Mouse (Mus musculus) gastrocnemius, postnatal 4 days (tissue): Measurements from ENCODE around the gene 5730596B20Rik. TPM values are rescaled to one million over a fixed set of nuclear protein-coding genes. Genes with fewer than 3 reads are reported as not detected.

Experiments
- DNase-seq, 2 experiments: peaks; one replicate each; pipeline ENCODE4 v3.0.0; 2021 to 2022; ENCODE audit warnings: low spot score in 2 of 2, mixed read lengths in 2 of 2
- total RNA-seq, 2 experiments: library from RNA; stranded (reverse); gene quantifications; 2 replicates each; pipeline ENCODE4 v1.2.3; 2021

The 5730596B20Rik gene
- total RNA-seq, 2 experiments from 2014 or later, result 0.34 to 0.54 TPM

DNA sequence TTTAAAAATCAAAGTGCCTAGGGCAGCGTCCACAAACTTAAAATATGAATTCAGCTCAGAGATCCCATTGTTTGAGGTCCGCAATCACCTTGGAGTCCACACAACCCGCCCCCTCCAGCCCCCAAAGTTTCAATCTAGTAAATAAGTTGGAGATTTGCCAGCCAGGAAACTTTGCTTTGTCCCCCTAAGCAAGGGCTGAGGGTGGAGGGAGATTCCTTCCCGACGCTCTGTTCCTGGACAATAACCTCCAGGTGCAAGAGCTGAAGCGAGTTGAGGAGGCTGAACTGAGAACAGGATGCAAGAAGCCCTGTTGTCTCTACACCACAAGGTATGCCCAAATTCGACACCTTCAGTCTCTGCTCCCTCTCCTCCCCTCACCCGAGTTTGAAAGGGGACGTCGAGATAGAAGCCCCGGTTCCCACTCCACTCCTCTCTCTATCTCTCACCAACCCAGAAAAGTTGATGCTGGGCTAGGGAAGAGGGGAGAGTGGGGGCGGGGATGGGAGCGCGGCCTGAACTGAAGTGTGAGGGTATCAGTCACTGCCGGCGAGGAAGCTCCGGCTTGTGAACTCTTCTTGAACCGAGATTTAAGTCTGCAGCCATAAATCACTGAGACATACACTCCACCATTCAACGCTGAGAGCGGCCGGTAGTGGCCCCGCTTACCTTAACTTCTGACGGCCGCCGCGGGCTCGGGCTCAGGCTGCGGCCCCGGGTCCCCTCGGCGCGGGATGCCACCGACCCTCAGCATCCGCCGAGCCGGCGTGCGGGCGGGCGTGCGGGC is 2.1 kb upstream of the 5730596B20Rik start:
- no peak for DNase-seq

DNA sequence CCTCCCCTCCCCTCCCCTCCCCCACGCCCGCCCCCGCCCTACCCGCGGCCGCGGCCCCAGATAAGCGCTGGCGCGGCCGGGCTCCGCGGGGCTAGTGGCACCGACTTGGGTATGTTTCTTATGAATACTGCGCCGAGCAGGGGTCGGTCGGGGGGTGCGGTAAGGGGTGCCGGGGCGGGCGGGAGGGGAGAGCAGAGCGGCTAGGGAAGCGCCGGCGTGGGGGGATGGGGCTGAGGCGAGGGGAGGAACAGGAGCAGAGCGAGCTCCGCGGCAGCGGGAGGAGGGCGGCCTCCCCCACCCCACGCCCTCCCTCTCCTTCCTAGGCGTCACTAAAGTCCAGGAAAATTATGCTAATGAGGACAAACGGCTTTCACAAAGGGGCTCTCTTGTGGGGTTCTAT is 1.4 kb upstream of the 5730596B20Rik start:
- DNase-seq, result no peak

DNA sequence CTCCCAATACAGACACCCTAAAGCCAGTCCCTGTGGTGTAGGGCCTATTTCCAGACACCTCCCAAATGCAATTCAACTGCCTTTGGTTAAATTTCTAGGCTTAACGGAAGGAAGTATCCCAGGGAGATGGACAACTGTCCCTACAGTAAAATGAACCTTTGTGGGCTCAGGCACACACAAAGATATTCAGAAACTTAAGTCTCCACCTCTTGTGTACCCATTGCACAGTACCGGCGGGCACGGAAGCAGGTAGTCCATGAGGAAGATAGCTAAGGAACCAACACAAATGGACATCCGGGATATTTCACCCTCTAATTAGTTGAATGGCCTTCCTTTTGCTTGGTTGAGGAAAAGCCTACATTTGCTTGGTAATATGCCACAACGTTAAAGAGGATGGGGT is 907 bp upstream of the 5730596B20Rik start:
- DNase-seq, result no peak

DNA sequence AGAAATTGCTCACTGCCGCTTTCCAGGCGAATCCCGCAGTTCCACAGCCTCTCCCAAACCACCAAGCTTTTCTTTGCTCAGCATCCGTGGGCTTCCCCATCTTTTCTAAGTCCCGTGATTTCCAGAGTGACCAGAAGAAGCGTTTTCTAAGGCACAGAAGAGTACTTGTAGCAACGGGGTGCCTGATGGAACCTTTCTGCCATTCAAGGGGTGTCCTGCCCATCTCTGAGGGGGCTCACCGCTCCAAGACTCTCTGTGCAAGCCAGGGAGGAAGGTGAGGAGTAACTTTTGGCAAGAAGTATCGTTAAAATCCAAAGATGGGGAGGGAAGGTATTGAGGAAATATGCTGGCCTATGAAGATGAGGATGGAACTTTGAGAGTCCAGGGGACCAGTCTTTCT is 508 bp downstream of the 5730596B20Rik start:
- DNase-seq, result no peak

DNA sequence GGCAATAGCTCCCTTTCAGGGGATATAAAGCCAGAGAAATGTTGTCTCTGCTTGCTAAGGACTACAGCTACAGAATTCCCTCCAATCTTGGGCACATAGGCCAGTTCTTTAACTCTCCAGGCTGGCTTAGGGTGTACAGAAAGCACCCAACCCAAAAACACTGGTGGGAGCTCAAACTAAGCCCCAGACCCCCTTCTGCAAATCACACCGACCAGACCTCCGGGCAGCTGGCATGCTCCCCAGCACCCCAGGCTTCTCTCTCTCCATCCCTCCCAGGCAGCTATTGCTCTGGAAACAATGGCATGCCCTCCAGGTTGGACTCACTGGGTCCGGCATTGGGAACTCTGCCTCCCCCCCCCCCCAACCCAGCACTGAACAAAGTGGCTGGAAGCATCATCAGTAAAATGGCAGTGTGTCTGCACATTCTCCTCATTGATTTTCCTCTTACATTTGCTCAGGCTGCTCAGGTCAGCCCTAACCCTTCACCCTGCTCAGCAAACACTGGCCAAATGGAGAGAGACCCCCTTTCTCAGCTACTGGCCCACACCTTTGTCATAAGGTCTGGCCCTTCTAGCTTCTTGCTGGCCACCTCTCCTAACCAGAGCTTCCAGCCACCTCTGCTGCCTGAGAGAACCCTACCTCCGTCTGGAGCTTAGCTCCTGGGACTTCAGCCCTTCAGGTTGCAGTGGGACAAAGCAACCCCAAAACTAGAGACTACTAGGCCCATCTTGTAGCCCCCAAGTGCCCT is 1.8 kb downstream of the 5730596B20Rik start:
- DNase-seq, result no peak

DNA sequence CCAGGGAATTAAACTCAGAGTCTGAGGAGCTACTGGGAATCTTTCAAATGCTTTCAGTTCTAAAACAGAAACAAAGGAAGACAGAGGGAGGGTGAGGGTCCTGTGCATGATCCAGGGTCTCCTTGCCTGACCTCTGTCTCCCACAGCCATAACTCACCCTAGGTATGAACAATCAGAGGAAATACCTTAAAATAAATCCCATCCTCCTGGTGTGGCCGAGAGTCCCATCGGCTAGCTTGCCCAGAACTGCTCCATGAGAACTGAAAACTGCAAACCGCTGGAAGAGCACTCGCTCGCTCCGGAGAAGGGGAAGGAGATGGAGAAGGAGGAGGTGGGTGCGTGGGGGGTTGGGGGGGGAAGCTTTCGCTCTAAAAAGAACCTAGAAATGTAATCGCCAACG is 2.4 kb downstream of the 5730596B20Rik start:
- DNase-seq, result no peak

DNA sequence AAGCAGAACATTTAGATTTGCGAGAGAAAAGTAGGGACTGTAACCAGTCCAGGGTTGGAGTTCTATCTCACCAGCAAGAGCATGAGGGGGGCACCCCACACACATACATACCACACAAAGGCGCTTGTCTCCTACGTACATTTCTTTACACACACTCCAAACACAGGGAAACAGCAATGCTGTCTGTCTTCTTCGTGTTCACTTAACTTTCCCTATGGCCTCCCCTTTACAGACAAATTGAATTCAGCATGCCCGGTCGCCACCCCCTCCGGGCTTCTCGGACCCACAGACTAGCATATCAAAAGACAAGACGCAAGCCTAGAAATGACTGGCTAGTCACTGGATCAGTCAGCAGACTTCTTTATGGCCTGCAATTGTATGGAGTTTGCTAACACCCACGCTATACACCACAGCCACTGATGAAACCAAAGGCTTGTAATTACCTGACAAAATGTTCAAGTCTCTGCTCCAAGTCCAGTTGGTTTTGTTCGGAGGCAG is 3.0 kb downstream of the 5730596B20Rik start:
- no peak for DNase-seq

DNA sequence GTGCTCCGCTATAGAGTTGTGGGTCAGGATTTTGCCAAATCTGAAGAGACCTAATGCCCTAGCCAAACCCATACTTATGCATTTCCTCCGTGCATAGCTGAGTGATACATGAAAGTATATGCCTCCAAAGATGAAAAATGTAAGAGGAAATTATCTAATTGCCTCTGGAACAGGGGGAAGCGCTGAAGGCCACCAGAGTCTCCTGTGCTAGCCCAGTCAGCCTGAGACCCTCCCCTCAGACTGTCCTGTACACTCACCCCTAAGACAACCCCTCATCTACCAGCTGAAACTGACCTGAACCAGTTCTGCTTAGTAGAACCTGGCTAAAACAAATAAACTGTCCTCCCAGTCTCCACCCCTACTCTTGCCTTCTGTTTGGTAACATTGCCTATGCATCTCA is 3.4 kb downstream of the 5730596B20Rik start:
- no peak for DNase-seq

DNA sequence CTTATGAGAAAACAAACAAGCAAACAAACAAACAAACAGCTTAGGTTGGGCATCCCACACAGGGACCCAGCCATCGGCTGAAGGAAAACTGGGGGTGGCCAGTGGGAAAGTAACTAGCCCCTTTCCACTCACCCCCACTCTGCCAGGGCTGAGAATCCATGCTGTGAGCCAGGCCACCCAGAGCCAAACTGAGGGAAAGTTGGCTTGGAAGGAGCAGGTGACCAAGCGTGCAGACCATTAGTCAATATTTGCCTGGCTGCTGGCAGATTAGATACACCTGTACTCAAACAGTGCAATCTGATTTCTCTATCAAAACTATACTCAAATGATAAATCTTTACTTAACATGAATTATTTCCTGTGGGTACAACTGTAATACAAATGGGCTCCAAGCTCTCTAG is 4.7 kb downstream of the 5730596B20Rik start:
- DNase-seq, result no peak

DNA sequence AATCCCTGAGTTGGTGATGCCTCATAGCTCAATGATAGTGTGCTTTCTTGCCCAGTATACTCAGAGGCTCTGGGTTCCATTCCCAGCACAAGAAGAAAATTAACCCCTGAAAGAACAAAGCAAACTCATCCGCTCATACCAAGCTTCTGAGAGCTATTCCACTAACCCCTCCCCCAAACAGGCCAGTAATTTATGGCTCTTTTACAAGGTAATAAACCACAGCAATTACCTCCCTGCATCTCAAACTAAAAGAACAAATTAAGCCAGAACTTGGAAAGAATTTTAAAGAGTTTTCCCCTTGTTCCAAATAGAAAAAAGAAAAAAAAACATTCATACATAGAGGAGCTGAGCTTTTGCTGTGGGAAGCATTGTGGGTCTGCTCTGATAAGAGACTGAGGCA is 5.5 kb downstream of the 5730596B20Rik start:
- DNase-seq, result no peak

DNA sequence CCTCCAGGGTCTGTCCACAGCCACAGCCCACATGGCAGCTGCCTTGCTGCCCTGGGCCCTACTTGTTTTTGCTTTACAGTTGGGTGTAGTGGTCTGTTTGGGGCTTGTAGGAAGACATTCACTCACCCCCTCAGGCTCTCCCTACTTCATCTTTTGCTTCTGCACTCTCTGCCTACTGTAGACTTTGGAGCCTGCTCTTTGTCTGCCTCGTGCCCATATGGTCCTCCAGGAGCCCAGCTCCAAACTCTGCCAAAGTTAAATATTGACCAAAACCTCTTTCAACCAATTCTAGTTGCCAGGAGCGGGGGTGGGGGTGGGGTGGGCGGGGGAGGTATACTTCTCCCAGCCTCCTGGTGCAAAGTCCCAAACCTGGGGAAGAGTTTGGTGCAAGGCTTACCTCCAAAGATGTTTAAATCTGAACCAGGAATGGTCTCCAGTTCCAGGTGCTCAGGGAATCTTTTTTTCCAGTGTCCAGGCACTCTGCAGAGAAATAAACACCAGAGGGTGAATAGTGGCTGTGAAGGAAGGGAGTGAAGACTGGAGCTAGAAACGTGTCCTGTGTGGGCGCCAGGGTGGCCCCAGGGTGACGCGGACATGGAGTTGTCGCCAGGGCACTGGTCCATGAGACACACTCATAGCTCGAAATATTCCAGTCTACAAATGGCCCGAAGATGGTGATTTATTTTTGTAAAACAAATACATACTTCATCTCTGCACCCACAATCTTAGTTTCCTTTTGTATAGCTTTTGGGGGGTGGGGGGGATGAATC is 6.2 kb downstream of the 5730596B20Rik start:
- DNase-seq, result no peak

DNA sequence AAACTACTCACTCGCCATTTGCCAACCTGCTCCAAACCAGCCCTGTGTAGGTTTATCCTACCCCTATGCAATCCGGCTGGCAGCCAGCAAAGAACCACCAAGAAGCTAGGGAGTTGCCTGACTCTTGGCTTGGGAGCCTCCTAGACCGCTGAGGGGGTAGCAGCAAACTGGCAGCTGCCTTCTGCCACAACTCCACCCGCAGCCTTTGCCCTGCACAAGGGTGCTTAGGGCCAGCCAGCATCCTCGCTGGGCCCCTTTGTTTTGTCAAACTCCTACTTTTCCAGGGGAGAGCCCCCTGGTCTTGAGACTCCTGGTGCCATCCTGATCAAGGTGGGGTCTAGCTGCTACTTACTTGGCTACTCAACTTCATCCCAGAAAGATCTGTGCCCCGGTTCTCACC is 7.4 kb downstream of the 5730596B20Rik start:
- no peak for DNase-seq

DNA sequence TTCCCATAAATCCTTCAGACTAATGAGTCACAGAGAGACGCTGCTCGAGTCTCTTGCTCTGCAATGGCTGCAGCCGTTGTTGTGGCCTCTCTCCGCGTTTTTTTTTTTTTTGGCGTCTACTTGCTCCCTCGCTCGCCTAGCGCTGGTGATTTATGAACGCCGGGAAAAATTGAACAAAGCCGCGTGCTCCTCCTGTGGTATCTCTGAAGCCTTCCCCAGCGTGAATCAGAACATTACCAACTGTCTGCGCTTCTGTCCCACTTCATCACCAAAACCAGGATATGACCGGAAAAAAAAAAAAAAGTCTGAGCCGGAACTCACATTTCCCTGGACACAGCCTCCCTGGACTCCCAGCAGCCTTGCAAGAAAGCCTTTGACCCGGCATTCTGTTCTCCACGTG is 7.9 kb downstream of the 5730596B20Rik start:
- no peak for DNase-seq

DNA sequence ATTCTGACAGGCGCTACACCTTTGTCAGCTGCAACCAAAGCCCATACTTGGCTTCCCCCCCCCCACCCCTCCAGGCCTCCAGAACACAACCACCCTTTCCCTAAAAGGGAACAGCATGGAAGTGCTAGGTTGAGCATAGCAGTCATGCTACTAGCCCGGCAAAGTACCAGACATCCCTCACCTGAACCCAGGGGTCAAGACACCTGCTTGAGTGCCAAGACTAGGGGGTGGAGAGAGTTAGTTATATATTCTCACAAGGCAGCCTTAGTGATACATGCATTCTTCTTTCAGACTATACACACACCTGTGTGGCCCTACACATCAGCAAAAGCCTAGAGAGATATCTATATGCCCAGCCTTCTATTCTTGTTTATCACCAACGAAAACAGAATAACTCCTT is 8.5 kb downstream of the 5730596B20Rik start:
- DNase-seq, result no peak

DNA sequence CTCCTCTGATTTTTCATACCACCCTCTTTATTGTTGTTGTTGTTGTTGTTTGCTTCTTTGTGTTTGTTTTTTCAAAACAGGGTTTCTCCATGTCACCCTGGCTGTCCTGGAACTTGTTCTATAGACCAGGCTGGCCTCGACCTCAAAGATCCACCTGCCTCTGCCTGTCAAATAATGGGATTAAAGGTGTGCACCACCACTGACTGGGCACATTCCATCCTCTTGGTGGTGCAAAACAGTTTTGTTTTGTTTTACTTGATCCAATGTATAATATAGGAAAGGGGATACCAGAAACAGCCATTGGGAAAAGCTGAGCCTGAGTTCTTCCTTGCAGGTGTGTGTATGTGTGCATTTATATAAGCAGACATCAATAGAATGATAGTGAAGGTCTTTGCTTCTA is 9.2 kb downstream of the 5730596B20Rik start:
- DNase-seq, result no peak

DNA sequence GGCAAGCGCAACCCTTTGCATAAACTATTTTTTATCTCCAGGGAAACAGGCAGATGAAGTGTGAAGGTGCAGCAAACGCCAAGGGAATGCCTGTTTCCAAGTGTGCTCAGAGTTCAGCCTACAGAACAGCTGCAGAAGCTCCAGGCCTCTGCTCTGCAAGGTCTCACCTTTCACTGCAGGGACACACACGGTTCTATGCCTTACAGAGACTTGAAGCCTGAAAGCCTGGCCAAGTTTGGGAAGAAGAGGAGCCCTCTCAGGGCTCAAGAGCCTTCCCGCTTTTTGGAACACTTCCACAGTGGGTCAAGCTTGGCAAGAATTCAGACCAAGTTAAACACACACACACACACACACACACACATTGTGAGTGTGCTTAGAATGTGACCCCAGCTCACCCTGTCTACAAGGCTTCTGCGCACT is 11.9 kb downstream of the 5730596B20Rik start:
- DNase-seq, result no peak

DNA sequence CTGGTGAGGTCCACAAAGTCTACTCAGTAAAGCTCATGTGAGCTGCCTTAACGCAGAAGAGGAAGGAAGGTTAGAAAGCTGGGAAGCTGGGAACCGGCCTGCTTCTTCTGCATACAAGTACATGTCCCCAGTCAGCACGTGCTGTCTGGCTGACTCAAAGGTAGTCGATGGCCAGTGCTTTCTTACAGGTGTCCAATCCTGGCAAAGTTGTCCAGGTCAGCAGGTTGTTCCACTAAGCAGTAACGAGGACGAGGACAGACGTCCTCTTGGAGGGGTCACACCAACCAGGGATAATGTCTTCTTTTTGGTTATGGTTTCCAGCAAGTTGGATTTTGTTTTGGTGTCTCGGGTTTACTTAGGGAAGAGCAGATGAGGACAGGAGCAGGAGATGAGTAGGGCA is 12.6 kb downstream of the 5730596B20Rik start:
- DNase-seq, result no peak

DNA sequence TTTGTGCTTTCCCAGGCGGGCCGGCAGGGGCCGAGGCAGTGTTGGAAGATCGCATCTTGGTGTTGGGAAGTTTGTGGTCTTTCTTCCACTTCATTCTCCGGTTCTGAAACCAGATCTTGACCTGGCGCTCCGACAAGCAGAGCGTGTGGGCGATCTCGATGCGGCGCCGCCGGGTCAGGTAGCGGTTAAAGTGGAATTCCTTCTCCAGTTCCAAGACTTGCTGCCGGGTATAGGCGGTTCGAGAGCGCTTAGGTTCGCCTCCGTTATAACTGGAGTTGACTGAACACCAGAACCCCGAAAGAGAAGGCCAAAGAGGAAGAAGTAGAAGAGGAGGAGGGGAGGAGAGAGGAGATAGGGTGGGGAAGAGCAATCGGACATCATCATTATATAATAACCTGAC is 13.1 kb downstream of the 5730596B20Rik start:
- no peak for DNase-seq

DNA sequence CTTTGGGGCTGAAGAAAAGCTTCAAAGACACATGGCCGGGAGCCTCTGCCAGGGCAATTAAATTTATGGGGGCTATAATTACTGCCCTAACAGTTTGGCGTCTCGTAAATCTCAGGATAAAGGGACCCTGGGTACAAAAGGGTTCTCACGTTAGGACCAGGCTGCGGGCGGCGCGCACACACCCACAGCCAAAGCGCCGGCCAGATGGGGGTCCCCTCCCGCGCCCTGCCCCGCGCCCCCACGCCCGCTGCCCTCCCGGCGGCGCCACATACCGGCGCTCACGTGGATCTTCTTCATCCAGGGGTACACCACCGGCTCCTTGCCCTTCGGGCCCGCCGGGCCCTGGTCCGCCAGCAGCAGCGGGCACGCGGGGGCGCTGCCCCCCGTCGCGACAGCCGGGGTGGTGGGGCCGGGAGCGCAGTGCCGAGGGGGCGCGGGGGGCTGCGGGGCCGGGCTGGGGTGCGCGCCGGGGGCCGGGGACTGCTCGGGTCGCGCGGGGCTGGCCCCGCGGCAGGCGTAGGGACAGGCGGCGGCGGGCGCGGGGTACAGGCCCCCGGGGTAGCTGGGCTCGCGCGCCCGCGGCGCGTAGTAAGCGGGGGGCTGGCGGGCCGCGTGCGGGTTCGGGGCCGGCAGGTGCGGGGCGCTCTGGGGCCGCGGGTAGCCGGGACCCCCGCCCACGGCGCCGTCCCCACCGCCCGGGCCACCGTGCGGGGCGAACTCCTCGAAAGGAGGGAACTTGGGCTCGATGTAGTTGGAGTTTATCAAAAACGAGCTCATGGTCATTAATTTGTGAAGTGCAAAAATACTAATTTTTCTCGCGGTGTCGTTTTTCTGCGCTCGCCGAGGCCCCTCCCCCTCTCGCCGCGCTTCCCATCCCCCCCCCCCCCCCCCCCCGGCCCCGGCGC is 13.9 kb downstream of the 5730596B20Rik start, which contains the start of gene Hoxa4:
Hoxa4 (minus strand) TSS at position 848 of the 905 bp plus-strand sequence.
- no peak for DNase-seq

DNA sequence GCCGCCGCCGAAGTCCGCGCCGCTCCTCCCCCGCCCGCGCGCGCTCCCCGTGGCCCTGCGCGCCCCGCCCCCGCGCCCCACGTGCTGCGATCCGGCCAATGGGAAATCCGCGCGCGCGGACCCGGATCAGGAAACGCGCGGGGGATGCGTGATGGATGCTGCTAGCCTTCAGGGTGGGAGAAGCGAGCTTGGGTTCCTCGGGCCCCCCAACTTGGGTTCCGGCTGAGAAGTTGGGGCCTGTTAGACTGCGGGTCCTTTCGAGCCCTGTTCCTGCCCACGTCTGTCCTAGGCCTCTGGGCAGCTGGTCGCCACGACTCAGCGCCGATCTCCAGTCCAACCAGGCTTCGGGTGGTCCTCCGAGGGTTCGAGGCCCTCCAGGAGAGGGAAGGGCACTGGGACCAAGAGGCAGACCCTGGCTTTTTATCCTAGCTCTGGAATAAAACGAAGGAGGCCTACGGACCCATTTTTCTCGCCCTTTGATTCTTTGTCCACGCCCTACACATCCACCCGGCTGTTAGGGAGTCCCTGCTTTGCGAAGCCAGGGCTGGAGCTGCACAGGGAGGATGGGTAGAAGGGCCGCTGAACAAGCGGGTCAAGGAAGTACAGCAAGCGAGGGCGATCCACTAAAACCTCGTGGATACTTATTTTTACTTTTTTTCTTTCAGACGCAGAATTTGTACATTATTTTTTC is 14.7 kb downstream of the 5730596B20Rik start:
- DNase-seq, result peak; percentile 82 to 89
